Mouse (Mus musculus) layer of hippocampus, adult 9-10 months (tissue): ENCODE data around the gene Tmed1.
"Not testable (repeated sequence)": the region's sequence is repeated elsewhere in the genome, so short reads cannot be mapped to it uniquely, and the experiment has no call there.

ENCODE experiments used
- DNase-seq: peaks from one replicate; pipeline ENCODE4 v3.0.0; 2022; ENCODE audit warnings: low spot score

Gene Tmed1

DNA sequence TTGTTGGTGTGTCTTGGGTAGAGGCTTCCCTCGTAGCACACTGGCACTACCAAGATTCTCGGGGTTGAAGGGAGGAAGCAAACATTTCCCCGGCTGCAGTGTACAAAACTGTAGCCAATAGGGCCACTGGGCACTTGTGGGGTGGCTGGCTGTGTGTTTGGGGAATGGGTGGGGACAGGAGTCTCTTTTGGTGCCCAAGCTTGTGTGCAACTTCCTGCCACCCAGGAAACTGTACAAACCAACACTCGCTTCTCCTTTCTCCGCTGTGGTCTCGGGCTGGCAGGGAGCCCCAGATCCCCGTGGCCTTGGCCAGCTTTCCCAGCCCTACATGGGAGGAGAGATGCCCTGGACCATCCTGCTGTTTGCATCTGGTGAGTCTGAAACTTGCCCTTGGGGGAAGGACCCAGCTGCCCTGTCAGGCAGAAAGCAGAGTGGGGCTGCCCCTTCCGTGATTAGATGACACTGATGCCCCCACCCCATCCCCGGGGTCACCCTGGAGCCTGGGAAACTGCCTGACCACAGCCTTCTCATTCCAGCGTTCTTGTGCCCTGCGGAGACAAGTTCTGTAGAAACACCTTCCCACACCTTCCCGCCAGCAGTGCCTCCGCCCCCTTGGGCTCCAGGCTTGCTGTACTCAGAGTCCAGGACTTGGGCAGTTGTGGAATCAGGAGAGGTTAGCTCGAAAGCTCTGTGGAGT is 16.0 kb upstream of the Tmed1 start, which contains the start of gene AB124611:
Gene AB124611, plus strand, starts transcription at position 240 of the 697 bp plus-strand sequence.
- DNase-seq, result no peak

DNA sequence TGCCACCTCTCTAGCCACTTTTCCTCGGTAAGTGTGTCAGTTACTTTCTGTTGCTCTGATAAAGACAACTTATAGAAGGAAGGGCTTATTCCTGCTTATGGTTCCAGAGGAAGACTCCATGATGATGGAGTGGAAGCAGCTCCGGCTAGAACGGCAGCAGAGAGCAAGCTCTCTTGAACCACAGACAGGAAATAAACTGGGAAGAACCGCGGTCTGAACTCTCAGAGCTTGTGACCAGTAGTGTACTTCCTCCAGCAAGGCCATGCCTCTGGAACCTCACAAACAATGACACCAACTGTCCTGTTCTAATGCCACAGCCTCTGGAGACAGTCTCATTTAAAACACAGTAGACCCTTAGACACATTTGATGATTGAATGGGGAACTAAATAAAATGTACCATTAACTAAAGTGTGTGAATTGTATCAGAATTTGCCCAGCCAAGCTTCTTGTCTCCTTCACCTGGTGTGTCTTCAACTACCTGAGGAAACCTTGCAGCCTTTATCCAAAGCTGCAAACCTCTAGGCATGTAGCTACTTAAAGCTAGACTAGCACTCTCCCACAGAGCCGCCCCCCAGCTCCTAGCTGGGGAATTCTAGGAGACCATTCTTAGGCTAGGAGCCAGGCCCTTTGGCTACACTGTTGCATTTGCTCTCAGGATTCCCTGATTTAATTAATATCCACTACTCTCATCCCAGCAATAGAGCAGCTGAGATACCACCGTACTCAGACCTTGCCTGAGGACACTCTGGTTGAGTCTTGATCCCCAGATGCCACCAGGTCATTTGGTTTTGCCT is 15.3 kb upstream of the Tmed1 start:
- no peak for DNase-seq

DNA sequence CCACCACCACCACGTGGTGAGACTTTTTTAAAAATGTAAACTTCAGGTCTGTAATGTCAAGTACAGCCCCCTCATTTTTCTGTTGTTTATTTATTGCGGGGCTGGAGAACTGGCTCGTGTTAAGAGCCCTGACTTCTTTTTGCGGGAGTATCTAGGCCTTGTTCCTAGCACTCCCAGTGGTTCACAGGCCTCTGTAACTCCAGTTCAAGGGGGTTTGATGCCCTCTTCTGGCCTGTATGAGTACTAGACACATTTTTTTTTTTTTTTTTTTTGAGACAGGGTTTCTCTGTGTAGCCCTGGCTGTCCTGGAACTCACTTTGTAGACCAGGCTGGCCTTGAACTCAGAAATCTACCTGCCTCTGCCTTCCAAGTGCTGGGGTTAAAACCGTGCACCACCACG is 8.6 kb upstream of the Tmed1 start:
- DNase-seq, result not testable (repeated sequence)

DNA sequence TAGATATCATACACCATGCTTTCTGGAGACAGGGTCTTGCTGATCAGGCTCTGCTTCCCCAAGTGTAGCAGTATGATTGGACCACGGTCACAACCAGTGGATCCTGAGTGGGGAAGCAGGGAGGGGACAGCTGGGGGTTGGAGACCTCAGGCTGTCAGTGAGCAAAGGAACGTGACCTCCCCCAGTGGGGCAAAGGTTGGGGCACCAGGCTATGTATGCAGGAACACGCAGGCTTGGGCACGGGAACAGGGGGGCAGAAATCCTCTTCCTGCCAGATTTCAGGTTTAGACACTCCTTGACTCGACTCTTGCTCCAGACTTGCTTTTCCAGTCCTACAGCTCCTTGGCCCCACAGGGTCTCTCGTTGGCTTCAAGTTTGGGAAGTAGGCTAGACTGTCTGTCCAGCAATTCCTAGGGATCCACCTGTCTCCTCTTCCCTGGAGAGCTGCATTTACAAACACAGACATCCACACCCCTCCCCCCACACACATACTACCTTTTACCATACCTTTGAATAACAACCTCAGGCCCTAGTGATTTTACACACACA is 8.0 kb upstream of the Tmed1 start:
- no peak for DNase-seq

DNA sequence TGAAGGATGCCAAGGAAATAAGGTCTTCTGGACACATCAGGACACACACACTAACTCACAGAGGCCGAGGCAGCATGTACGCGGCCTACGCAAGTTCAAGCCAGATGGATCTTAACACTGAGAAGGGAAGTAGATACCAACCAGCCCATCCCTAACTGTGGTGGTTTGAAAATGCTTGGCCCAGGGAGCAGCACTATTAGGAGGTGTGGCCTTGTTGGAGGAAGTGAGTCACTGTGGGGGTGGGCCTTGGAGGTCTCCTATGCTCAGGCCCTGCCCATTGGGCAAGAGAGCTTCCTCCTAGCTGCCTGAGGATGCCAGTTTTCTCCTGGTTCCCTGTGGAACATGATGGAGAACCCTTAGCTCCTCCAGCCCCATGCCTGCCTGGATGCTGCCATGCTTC is 3.4 kb upstream of the Tmed1 start:
- no peak for DNase-seq

DNA sequence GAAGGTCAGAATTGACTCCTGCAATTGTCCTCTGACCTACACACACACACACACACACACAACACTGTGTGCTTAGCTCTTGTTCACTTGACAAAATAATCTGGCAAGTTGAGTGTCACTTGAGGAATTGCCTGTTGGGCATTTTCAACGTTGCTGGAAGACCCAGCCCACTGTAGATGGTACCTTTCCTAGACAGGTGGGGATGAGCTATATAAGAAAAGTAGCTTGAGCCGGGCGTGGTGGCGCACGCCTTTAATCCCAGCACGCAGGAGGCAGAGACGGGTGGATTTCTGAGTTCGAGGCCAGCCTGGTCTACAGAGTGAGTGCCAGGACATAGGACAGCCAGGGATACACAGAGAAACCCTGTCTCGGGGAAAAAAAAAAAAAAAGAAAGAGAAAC is 1.0 kb upstream of the Tmed1 start:
- DNase-seq, result no peak

DNA sequence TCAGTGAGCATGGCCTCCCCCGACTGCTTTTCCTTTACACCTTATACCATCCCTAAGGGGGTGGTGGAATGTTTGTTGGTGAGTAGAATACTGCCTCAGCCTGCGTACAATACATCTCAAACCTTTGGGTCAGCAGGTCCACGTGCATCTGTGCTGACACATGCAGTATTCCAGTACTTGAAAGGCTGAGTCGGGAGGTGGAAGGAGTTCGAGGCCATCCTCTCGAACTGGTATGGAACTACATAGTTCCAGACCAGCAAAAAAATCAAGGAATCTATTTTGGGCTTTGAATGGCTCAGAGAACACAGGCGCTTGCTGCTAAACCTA is 600 bp upstream of the Tmed1 start:
- DNase-seq, result no peak

DNA sequence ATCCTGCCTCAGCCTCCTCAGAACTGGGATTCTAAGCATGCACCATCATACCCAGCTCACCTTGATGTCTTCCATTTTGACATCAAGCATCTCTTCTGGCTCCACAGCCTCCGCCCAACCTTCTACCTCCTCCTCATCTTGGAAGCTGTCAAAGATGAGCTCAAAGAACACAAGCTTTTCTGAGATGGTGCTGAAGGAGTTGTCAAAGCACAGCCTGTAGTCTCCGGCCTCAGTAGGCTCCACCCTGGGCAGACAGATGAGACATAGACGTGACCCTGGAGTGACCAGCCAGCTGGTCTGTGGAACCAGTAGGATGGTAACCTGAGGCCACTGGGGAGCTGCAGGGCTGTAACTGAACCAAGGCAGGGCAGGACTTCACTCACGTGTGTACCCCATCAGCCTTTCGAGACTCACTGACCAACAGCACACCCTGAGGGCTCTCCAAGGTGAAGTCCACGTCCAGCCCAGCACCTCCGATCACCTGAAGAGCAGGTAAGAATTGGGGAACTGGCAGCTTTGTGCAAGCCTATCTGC is 1.1 kb downstream of the Tmed1 start:
- no peak for DNase-seq

DNA sequence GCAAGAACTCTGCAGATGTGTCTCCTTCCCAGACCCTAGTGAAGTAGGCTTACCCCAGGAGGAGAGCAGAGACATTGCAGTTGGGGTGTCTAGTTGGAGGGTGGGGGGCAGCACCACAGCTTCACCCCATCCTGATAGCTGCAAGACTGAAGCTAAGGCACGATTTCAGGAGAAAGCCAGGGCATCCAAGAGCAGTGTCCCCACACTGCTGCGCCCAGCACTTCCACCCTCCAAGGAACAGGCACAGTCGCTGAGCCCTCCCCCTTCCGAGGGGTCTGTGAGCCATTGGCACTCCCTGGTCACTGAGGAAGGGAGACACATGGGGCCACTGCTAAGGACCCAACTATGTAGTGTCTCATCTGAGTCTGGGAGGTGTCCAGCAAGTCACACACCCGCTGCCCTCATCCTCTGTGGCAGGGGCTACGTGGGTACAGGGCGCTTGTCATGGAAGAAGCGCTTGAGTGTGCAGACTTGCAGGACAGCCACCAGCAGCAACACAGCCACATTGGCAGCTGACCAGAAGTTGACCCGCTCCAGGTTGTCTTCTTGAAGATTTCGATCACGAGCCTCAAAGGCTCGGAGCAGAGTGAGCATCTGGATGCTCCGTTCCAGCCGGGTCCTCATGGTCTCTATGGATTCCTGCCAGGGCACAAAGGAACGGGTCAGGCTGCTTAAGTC is 2.2 kb downstream of the Tmed1 start:
- DNase-seq, result no peak

DNA sequence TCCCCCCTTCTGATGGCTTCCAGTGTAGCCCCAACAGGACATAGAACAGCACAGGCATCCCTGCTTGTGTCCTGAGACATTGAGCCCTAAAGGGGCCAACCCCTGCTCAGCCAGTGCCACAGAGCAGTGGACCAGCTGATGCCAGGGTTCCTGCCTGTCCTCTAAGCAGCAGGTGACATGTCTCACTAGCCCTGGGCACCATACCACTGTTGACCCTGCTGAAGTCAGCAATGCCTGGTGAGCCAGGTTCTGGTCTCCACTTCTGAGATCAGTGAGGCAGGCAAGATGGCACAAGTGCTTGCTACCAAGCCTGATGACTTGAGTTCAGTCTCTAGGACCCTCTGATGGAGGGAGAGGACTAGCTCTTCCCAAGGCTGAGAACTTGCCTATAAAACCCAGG is 4.3 kb downstream of the Tmed1 start:
- no peak for DNase-seq

DNA sequence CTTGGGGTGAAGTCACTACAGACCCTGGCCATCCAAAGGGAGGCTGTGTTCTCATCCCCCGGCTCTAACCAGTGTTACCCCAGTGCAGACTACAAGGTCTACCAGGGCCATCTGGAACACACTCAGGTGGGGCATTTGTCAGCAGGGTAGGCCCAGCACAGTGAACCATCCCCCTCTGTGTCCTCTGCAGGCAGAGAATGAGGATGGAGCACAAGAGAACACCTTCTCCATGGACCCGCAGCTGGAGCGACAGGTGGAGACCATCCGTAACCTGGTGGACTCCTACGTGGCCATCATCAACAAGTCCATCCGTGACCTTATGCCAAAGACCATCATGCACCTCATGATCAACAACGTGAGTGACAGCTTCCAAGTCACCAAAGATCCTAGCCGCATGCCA is 6.7 kb downstream of the Tmed1 start:
- no peak for DNase-seq

DNA sequence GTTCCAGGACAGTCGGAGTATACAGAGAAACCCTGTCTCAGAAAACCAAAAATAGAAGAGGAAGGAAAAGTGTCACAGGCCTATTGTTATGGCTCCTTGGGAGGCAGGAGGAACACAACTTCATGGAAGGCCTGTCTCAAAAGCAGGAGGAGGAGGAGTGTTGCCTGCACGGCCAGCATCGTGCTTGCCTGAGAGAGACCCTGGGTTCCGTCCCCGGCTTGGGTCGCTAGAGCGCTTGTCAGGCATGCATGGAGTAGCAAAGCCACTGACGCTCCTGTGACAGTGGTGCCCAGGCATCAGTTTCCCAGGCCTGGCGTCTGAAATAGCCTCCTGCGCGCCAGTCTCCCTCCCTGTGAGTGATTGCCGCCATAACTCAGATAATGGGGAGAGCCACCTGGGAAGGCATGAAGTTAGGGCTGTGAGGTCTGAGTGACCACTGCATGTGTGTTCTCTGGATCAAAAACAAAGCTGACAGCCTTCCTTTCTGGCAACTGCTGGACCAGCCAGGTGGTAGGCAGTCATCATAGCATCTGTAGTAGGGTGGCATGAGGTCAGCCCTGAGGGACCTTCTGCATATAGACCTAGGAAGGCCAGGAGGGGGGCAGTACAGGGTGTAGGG is 11.7 kb downstream of the Tmed1 start:
- no peak for DNase-seq

DNA sequence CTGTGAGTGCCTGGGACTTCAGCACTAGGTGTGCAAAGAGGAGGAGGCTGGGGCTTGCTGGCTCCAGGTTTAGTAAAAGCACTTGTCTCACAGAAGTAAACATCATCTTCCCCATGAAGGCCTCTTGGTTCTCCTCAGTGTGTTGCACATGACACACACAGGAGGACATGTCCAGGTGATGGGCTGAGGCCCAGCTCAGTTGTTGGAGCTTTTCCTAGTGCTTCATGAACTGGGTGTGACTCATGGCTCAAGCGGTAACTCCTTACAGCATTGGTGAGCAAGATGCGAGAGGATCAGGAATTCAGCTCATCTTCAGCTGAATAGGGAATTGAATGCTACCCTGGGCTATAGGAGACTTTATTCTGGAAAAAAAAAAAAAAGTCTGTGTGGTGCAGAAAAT is 12.4 kb downstream of the Tmed1 start:
- no peak for DNase-seq

DNA sequence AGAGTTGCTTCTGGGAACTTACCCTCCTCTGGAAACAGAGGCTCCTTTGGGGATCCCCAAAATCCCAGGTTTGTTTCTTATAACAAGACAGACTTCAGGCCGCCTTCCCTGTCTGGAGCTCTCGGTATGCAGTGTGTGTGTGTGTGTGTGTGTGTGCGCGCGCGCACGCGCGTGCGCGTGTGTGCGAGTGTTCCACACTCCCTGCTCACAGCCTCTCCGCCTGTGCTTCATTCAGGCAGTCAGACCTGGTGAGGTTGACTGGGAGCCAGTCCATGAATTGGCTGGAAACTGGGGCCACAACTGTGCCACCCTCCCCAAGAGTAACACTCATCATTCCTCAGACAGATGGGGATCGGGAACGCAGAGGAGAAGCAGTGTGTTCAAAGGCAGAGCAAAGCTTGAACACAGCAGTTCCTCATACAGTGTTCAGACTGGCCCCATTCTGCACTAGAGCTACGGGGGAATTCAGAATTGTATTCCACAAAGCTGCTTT is 13.0 kb downstream of the Tmed1 start:
- DNase-seq, result no peak

DNA sequence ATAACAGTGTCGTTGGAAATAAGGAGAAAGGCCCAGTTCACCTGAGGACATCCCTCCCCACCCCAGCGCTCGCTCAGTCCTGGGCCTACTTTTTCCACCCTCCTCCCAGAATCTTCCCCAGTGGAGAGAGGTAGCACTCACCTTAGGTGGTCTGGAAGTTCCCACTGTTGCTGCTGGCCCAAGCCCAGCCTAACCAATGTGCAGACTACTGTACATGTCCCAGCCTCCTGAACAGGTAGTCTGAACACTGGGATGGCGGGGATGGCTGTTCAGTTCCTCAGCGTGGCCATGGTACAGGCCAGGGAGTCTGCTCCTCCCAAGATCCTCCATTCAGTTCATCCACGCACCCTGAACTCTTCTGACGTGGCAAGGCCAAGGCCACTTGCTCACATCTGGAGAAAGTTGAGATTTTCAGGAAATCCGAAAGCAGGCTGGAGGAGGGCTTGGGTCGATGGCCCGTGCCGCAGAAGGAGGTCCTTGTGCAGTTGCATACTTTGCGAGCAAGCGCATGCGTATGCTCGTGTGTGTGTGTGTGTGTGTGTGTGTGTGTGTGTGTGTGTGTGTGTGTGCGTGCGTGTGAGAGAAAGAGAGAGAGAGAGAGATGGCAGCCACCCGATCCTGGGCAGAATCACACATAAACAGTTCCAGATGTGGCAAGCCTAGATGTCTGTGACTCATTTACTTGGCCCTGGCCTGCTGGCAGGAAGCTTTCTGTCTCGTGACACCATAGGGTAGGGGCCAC is 13.6 kb downstream of the Tmed1 start:
- DNase-seq, result no peak

DNA sequence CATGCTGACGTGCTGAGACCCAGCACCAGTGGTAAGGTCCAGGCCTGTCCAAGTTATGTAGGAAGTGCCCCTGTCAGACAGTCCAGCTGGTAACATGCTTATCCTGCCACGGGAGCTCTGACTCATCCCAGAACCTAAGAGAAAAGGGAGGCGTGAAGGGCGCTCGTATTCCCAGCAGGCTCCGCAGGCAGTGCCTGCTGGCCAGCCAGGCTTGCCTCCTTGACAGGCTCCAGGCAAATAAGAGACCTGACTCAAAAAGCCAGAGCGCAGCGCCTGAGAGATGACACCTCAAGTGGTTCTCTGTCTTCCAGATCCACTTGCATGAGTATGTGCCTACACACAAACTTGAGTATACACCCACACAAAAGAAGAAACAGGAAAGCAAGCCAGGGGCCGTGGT is 15.3 kb downstream of the Tmed1 start:
- no peak for DNase-seq

DNA sequence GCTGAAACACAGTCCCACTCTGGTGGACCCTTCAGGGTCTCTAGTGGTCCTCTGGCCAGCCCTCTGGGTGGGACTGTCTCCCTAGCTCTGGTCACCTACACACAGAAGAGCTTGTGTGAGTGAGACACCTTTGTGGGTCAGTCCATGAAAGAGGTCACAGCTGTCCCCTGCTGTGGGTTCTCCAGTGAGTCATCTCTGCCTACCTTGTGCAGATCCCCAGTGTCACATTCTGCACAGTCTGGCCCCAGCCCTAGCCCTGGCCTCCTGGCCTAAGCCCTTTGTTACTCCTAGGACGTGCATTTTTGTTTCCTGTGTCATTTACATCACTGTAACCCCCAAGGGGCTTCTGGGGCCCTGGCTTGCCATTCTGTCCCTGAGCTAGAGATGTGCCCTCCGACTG is 16.1 kb downstream of the Tmed1 start:
- DNase-seq, result no peak

DNA sequence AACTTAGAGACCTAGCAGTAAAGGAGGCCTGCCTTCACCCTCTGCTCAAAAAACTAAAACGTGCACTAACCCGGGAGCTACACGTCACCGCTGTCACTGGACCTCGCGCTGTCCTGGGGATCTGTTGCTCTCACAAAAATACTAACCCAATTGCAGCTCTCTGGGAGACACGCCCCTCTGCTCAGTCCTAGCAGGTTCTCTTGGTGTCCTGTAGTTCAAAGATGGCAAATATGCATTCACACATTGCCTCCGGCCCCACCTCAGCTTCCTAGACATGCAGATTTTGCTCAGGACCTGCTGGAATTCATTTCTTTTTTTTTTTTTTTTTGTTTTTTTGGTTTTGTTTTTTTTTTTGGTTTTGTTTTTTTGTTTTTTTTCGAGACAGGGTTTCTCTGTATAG is 19.4 kb downstream of the Tmed1 start:
- DNase-seq, result no peak

DNA sequence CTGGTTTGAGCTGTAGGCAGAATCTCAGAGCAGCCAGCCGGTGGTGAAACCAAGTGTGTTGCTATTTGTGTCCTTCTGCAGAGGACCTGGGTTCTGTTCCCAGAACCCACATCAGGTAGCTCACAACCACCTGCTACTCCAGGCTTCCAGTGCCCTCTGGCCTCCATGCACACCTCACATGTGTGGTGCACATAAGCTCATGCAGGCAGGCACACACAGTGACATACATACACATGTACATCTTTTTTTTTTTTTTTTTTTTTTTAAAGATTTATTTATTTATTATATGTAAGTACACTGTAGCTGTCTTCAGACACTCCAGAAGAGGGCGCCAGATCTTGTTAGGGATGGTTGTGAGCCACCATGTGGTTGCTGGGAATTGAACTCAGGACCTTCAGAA is 21.8 kb downstream of the Tmed1 start:
- not testable (repeated sequence) for DNase-seq

DNA sequence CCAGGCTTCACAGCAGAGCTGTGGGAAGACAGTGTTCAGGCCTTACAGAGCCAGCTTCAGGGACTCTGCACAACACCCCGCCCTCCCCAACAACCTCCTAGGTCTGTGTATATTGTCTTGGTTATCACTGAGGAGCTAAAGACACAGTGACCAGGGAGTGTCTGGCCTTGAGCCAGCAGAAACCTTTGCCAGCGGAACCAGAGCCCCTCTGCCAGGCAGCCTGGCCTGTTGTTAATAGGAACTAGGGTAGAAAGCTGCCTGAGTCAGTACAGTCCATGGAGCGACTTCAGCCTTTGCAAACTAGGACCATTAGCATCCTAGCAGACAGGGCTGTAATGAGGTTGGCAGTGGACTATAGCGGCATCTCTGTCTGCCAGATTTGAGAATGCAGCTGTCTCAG is 26.0 kb downstream of the Tmed1 start:
- DNase-seq, result no peak

DNA sequence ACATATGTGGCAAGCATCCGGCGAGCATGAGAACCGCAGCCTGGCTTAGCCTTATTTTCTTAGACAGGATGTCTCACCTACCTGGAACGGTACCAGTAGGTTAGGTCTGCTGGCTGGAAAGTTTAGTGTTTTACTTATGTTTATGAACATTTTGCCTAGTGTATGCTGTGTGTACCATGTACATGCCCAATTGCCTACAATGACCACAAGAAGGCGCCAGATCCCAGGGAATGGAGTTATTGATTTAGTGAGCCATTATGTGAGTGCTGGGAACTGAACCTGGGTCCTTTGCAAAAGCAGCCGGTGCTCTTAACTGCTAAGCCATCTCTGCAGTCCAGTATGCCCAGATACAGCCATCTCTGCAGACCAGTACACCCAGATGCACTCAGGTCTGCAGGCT is 32.3 kb downstream of the Tmed1 start:
- DNase-seq, result no peak
